Mouse (Mus musculus) left cerebral cortex, adult 8-10 months (tissue): ENCODE measurements around the gene Kdm6b. TPM values are rescaled to one million over a fixed set of nuclear protein-coding genes. Genes with fewer than 3 reads are reported as not detected.

Source experiments
- DNase-seq, 2 experiments: peaks; one replicate each; pipeline ENCODE4 v3.0.0; 2022; ENCODE audit warnings: low spot score in 2 of 2
- total RNA-seq, 4 experiments: library from RNA; stranded (reverse); gene quantifications; 2 replicates each; pipeline ENCODE4 v1.2.4; 2022

Kdm6b gene
- total RNA-seq, 4 experiments from 2014 or later, result 17.3 to 29.2 (median 21.9) TPM

- DNase-seq, result peak; percentile 26 to 27
Measured at GRCm38 (mm10) chr11:69390400-69391034, 23.0 kb downstream of the Kdm6b start.

GRCm38 (mm10) chr11:69389531-69390399 is 23.7 kb downstream of the Kdm6b start:
- peak in 1 of 2 experiments; percentile 28 for DNase-seq

- no peak for DNase-seq
Measured at GRCm38 (mm10) chr11:69388680-69389079, 24.8 kb downstream of the Kdm6b start.

GRCm38 (mm10) chr11:69386758-69387157 is 26.7 kb downstream of the Kdm6b start:
- DNase-seq, result no peak

GRCm38 (mm10) chr11:69384979-69385378 is 28.5 kb downstream of the Kdm6b start:
- DNase-seq, result no peak

GRCm38 (mm10) chr11:69382478-69383105 is 30.9 kb downstream of the Kdm6b start:
- DNase-seq, result no peak

GRCm38 (mm10) chr11:69381356-69381755 is 32.1 kb downstream of the Kdm6b start:
- DNase-seq, result no peak

GRCm38 (mm10) chr11:69379600-69379999 is 33.9 kb downstream of the Kdm6b start:
- DNase-seq, result no peak

- no peak for DNase-seq
Measured at GRCm38 (mm10) chr11:69377766-69378165, 35.7 kb downstream of the Kdm6b start.

- no peak for DNase-seq
Measured at GRCm38 (mm10) chr11:69375646-69376045, 37.8 kb downstream of the Kdm6b start.

GRCm38 (mm10) chr11:69373223-69373965 is 40.1 kb downstream of the Kdm6b start:
- DNase-seq, result no peak

GRCm38 (mm10) chr11:69372780-69373170 is 40.7 kb downstream of the Kdm6b start:
- DNase-seq, result no peak

- DNase-seq, result peak in 1 of 2 experiments; percentile 60
Measured at GRCm38 (mm10) chr11:69372056-69372779, 41.3 kb downstream of the Kdm6b start.

- peak in 1 of 2 experiments; percentile 32 for DNase-seq
Measured at GRCm38 (mm10) chr11:69371601-69372000, 41.9 kb downstream of the Kdm6b start.

- no peak for DNase-seq
Measured at GRCm38 (mm10) chr11:69370817-69371215, 42.7 kb downstream of the Kdm6b start.

- no peak for DNase-seq
Measured at GRCm38 (mm10) chr11:69369990-69370816, 43.3 kb downstream of the Kdm6b start.

GRCm38 (mm10) chr11:69369215-69369989 is 44.1 kb downstream of the Kdm6b start, which contains the start of gene Chd3:
Gene Chd3 (minus strand): TSS chr11:69369406.
- DNase-seq, result no peak

- peak in 1 of 2 experiments; percentile 53 for DNase-seq
Measured at GRCm38 (mm10) chr11:69368356-69369214, 44.9 kb downstream of the Kdm6b start.
